Mouse (Mus musculus) testis, adult 2 months (tissue): ENCODE results near the gene Synrg.

Source experiments
- CTCF ChIP-seq: fragments of 200-500 bp; IDR thresholded peaks from 2 replicates; pipeline ENCODE4 v1.5.1; 2012; ENCODE audit warnings: low read depth, mild to moderate bottlenecking, inconsistent platforms, low read length, moderate library complexity; ENCODE audit not compliant: control insufficient read depth, insufficient read depth, insufficient replicate concordance
- POLR2A ChIP-seq: fragments of 200-500 bp; IDR thresholded peaks from 2 replicates; pipeline ENCODE4 v1.6.1; 2012; ENCODE audit warnings: low read depth, mild to moderate bottlenecking, inconsistent platforms, low read length, moderate library complexity; ENCODE audit not compliant: control insufficient read depth

DNA sequence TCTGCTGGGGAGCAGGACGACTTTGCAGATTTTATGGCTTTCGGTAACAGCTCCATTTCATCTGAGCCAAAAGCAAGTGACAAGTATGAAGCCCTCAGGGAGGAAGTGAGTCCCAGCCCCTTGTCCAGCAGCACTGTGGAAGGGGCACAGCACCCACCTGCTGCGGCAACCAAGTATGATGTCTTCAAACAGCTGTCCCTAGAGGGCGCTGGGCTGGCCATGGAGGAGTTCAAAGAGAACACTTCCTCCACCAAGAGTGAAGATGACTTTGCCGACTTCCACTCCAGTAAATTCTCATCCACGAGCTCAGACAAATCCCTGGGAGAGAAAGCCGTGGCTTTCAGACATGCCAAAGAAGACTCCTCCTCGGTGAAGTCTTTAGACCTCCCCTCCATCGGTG lies 44.8 kb downstream of the Synrg start:
- TF ChIP-seq CTCF = no peak
- no peak for TF ChIP-seq POLR2A
